Mouse (Mus musculus): ENCODE measurements around the gene Efcab8. TPM values are rescaled to one million over a fixed set of nuclear protein-coding genes. Genes with fewer than 3 reads are reported as not detected.

The Efcab8 gene
- total and polyA plus RNA-seq, 3 experiments: 0.08 to 0.42 (median 0.39) TPM

- Histone ChIP-seq H3K9me3 (replicated peaks; ENCODE audit: low read length) (no peaks in the 10 kb centered on the region), H3K36me3 (replicated peaks in 1 of 2; ENCODE audit: control insufficient read depth in 1 of 2, insufficient read depth in 1 of 2, low read length in 1 of 2) (no peaks in the 10 kb centered on the region), H3K4me3 (replicated peaks in 1 of 3; ENCODE audit: low read depth in 2 of 3, low read length in 2 of 3, poor library complexity in 1 of 3) (no peak overlapping the region), H3K9ac (ENCODE audit: insufficient read depth, low read depth) (no peak overlapping the region), H3K4me2 (ENCODE audit: insufficient read depth, low read depth, poor library complexity, severe bottlenecking) (no peak overlapping the region), H3K79me2 (replicated peaks; ENCODE audit: control insufficient read depth, extremely low read depth, insufficient read depth, poor library complexity, severe bottlenecking) (no peaks in the 10 kb centered on the region), H3K27ac (ENCODE audit: insufficient read depth, low read depth) (no peak overlapping the region), H3K27me3 (replicated peaks) (peaks cover 74% of the 10 kb centered on the region), H3K4me1 (ENCODE audit: control insufficient read depth in 1 of 2, insufficient read depth in 2 of 2) (no peaks in the 10 kb centered on the region)
- dilution Hi-C loops (cut with MboI; ENCODE audit: extremely low pct_ligation_motif_present, extremely low pct_unique_long_range_greater_than_20kb, low sequenced_read_pairs) (no loop called here), in situ Hi-C loops (cut with MboI; ENCODE audit: low pct_ligation_motif_present, low pct_unique_long_range_greater_than_20kb, low sequenced_read_pairs) (no loop called here)
- no peak for DNase-seq (ENCODE audit: extremely low read depth)
- no peak for TF ChIP-seq HCFC1 (IDR thresholded peaks at IDR 0.05; ENCODE audit: low read depth, low read length)
- no peak for TF ChIP-seq MYC (IDR thresholded peaks at IDR 0.05; ENCODE audit: low read depth, low read length)
- TF ChIP-seq JUN (IDR thresholded peaks at IDR 0.05; ENCODE audit: insufficient read depth, low read depth, low read length): no peak
- TF ChIP-seq ZNF384 (IDR thresholded peaks at IDR 0.05; ENCODE audit: low read depth, low read length): no peak
- no peak for TF ChIP-seq SIN3A (IDR thresholded peaks at IDR 0.05; ENCODE audit: low read length)
- no peak for TF ChIP-seq ZMIZ1 (IDR thresholded peaks at IDR 0.05; ENCODE audit: low read depth, low read length)
- no peak for TF ChIP-seq POLR2AphosphoS2 (IDR thresholded peaks at IDR 0.05; ENCODE audit: low read depth, low read length)
- no peak for TF ChIP-seq CTCF (conservative IDR thresholded peaks at IDR 0.05 in 1 of 2, IDR thresholded peaks at IDR 0.05 in 1 of 2; ENCODE audit: low read depth in 2 of 2, low read length in 2 of 2)
- TF ChIP-seq RCOR1 (conservative IDR thresholded peaks at IDR 0.05; ENCODE audit: low read depth, low read length): no peak
- TF ChIP-seq CHD1 (IDR thresholded peaks at IDR 0.05; ENCODE audit: low read depth, low read length): no peak
- TF ChIP-seq CHD2 (IDR thresholded peaks at IDR 0.05; ENCODE audit: low read length): no peak
- no peak for TF ChIP-seq RAD21 (IDR thresholded peaks at IDR 0.05; ENCODE audit: low read depth, low read length)
Observed at GRCm38 (mm10) chr2:153842854-153843253, 63.1 kb downstream of the Efcab8 start.

- Histone ChIP-seq H3K79me2 (replicated peaks; ENCODE audit: control insufficient read depth, extremely low read depth, insufficient read depth, poor library complexity, severe bottlenecking) (no peaks in the 10 kb centered on the region), H3K36me3 (replicated peaks in 1 of 2; ENCODE audit: control insufficient read depth in 1 of 2, insufficient read depth in 1 of 2, low read length in 1 of 2) (no peaks in the 10 kb centered on the region), H3K9ac (ENCODE audit: insufficient read depth, low read depth) (no peak overlapping the region), H3K4me3 (replicated peaks in 1 of 3; ENCODE audit: low read depth in 2 of 3, low read length in 2 of 3, poor library complexity in 1 of 3) (no peak overlapping the region), H3K9me3 (replicated peaks; ENCODE audit: low read length) (peaks cover 12% of the 10 kb centered on the region), H3K4me1 (ENCODE audit: control insufficient read depth in 1 of 2, insufficient read depth in 2 of 2) (no peaks in the 10 kb centered on the region), H3K4me2 (ENCODE audit: insufficient read depth, low read depth, poor library complexity, severe bottlenecking) (no peak overlapping the region), H3K27ac (ENCODE audit: insufficient read depth, low read depth) (no peak overlapping the region), H3K27me3 (replicated peaks) (peaks cover 80% of the 10 kb centered on the region)
- dilution Hi-C loops (cut with MboI; ENCODE audit: extremely low pct_ligation_motif_present, extremely low pct_unique_long_range_greater_than_20kb, low sequenced_read_pairs) (no loop called here), in situ Hi-C loops (cut with MboI; ENCODE audit: low pct_ligation_motif_present, low pct_unique_long_range_greater_than_20kb, low sequenced_read_pairs) (no loop called here)
- DNase-seq (ENCODE audit: extremely low read depth): no peak
- TF ChIP-seq JUN (IDR thresholded peaks at IDR 0.05; ENCODE audit: insufficient read depth, low read depth, low read length): no peak
- TF ChIP-seq POLR2AphosphoS2 (IDR thresholded peaks at IDR 0.05; ENCODE audit: low read depth, low read length): no peak
Observed at GRCm38 (mm10) chr2:153848389-153848788, 68.7 kb downstream of the Efcab8 start.

GRCm38 (mm10) chr2:153850351-153851029, 70.8 kb downstream of the Efcab8 start:
- Histone ChIP-seq H3K4me1 (ENCODE audit: control insufficient read depth in 1 of 2, insufficient read depth in 2 of 2) (no peaks in the 10 kb centered on the region), H3K27ac (ENCODE audit: insufficient read depth, low read depth) (no peak overlapping the region), H3K9ac (ENCODE audit: insufficient read depth, low read depth) (no peak overlapping the region), H3K9me3 (replicated peaks; ENCODE audit: low read length) (peaks cover 12% of the 10 kb centered on the region), H3K36me3 (replicated peaks in 1 of 2; ENCODE audit: control insufficient read depth in 1 of 2, insufficient read depth in 1 of 2, low read length in 1 of 2) (no peaks in the 10 kb centered on the region), H3K4me3 (replicated peaks in 1 of 3; ENCODE audit: low read depth in 2 of 3, low read length in 2 of 3, poor library complexity in 1 of 3) (no peak overlapping the region), H3K27me3 (replicated peaks) (peaks cover 81% of the 10 kb centered on the region), H3K79me2 (replicated peaks; ENCODE audit: control insufficient read depth, extremely low read depth, insufficient read depth, poor library complexity, severe bottlenecking) (no peaks in the 10 kb centered on the region), H3K4me2 (ENCODE audit: insufficient read depth, low read depth, poor library complexity, severe bottlenecking) (no peak overlapping the region)
- dilution Hi-C loops (cut with MboI; ENCODE audit: extremely low pct_ligation_motif_present, extremely low pct_unique_long_range_greater_than_20kb, low sequenced_read_pairs) (no loop called here), in situ Hi-C loops (cut with MboI; ENCODE audit: low pct_ligation_motif_present, low pct_unique_long_range_greater_than_20kb, low sequenced_read_pairs) (no loop called here)
- TF ChIP-seq USF1 (IDR thresholded peaks at IDR 0.05; ENCODE audit: low read depth, low read length): no peak
- no peak for TF ChIP-seq MYC (IDR thresholded peaks at IDR 0.05; ENCODE audit: low read depth, low read length)
- TF ChIP-seq KAT2A (IDR thresholded peaks at IDR 0.05; ENCODE audit: insufficient replicate concordance, low read length): no peak
- no peak for TF ChIP-seq RCOR1 (conservative IDR thresholded peaks at IDR 0.05; ENCODE audit: low read depth, low read length)
- peak; percentile 32 for TF ChIP-seq RAD21 (IDR thresholded peaks at IDR 0.05; ENCODE audit: low read depth, low read length)
- TF ChIP-seq PAX5 (IDR thresholded peaks at IDR 0.05; ENCODE audit: low read length): no peak
- no peak for TF ChIP-seq E2F4 (IDR thresholded peaks at IDR 0.05; ENCODE audit: insufficient replicate concordance, low read depth, low read length)
- no peak for TF ChIP-seq MAFK (IDR thresholded peaks at IDR 0.05; ENCODE audit: insufficient replicate concordance, low read length)
- TF ChIP-seq ZKSCAN1 (IDR thresholded peaks at IDR 0.05; ENCODE audit: borderline replicate concordance, low read depth, low read length): no peak
- no peak for TF ChIP-seq HCFC1 (IDR thresholded peaks at IDR 0.05; ENCODE audit: low read depth, low read length)
- peak; percentile 16 to 40; a peak in 2 of 4 replicates for TF ChIP-seq CTCF (conservative IDR thresholded peaks at IDR 0.05 in 1 of 2, IDR thresholded peaks at IDR 0.05 in 1 of 2; ENCODE audit: low read depth in 2 of 2, low read length in 2 of 2)
- no peak for TF ChIP-seq ZNF384 (IDR thresholded peaks at IDR 0.05; ENCODE audit: low read depth, low read length)
- DNase-seq (ENCODE audit: extremely low read depth): peak; percentile 30

Measured in CH12.LX (cell line).